Mouse (Mus musculus): Measurements from ENCODE around the gene Cacnb1. TPM values are rescaled to one million over a fixed set of nuclear protein-coding genes. Genes with fewer than 3 reads are reported as not detected.

Cacnb1 gene
- 100 to 1,000 TPM; 150 TPM for total RNA-seq (2021)
- long read RNA-seq, experiment 1, transcript Cacnb1-205 (13 exons, 1,745 nt), result minor isoform, 19 of 79 reads
- long read RNA-seq, experiment 1, transcript Cacnb1-201 (14 exons, 3,396 nt), result major isoform, 26 of 79 reads
- long read RNA-seq, experiment 1, partial matches to known transcripts, result 6 of 79 reads
- long read RNA-seq, experiment 1, other reads (novel, unspliced or antisense), result 28 of 79 reads
- long read RNA-seq, experiment 2, transcript Cacnb1-205 (13 exons, 1,745 nt), result minor isoform, 13 of 72 reads
- long read RNA-seq, experiment 2, transcript Cacnb1-201 (14 exons, 3,396 nt), result major isoform, 25 of 72 reads
- long read RNA-seq, experiment 2, partial matches to known transcripts, result 3 of 72 reads
- long read RNA-seq, experiment 2, other reads (novel, unspliced or antisense), result 29 of 72 reads

- intact Hi-C loops (cut with DNase I), result no loop called here
- no peak for DNase-seq (ENCODE audit: low spot score in 2 of 2)
These were observed at the start of gene Cacnb1 for GRCm38 (mm10) chr11:98022555-98023371. Gene Cacnb1, minus strand, starts transcription at chr11:98023034.

GRCm38 (mm10) chr11:98067255-98067654, 44.4 kb upstream of the Cacnb1 start:
- no peak for DNase-seq (ENCODE audit: low spot score in 2 of 2)
- intact Hi-C loops (cut with DNase I), result no loop called here

GRCm38 (mm10) chr11:98066201-98066600, 43.4 kb upstream of the Cacnb1 start:
- DNase-seq (ENCODE audit: low spot score in 2 of 2), result no peak
- intact Hi-C loops (cut with DNase I), result no loop called here

- peak in 1 of 2 experiments; percentile 54 for DNase-seq (ENCODE audit: low spot score in 2 of 2)
- intact Hi-C loops (cut with DNase I), result no loop called here
These were observed 39.2 kb upstream of the Cacnb1 start for GRCm38 (mm10) chr11:98061904-98062562.

DNA sequence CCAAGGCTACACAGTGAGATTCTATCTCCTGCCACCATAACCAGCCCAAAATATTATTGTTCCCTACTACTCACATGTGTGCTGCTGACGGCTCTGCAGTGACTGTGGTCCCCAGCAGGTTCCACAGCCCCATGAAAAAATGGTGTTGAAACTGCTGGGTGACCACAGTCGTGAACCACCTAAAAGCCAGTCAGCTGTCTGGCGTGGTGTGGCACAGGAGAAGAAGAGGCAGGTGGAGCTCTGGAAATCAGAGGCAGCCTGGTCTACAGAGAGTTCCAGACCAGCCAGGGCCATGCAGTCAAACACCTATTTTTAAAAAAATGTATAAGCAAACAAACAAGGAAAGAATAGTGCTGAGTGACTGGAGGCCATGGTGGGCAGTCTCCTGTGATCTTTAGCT, 38.6 kb upstream of the Cacnb1 start:
- intact Hi-C loops (cut with DNase I), result no loop called here
- DNase-seq (ENCODE audit: low spot score in 2 of 2), result no peak

- peak in 1 of 2 experiments; percentile 29 for DNase-seq (ENCODE audit: low spot score in 2 of 2)
- intact Hi-C loops (cut with DNase I), result no loop called here
These were observed 37.4 kb upstream of the Cacnb1 start for GRCm38 (mm10) chr11:98060104-98060692.

- intact Hi-C loops (cut with DNase I), result no loop called here
- DNase-seq (ENCODE audit: low spot score in 2 of 2), result no peak
These were observed 36.8 kb upstream of the Cacnb1 start for GRCm38 (mm10) chr11:98059662-98060061.

GRCm38 (mm10) chr11:98057998-98058397, 35.2 kb upstream of the Cacnb1 start:
- intact Hi-C loops (cut with DNase I), result no loop called here
- peak in 1 of 2 experiments; percentile 58 for DNase-seq (ENCODE audit: low spot score in 2 of 2)

- DNase-seq (ENCODE audit: low spot score in 2 of 2), result no peak
- intact Hi-C loops (cut with DNase I), result no loop called here
These were observed 34.6 kb upstream of the Cacnb1 start for GRCm38 (mm10) chr11:98057466-98057865.

GRCm38 (mm10) chr11:98052989-98053834, 30.4 kb upstream of the Cacnb1 start, which contains the start of gene Stac2:
Gene Stac2, minus strand, starts transcription at chr11:98053462.
- intact Hi-C loops (cut with DNase I), result no loop called here
- peak in 1 of 2 experiments; percentile 67 for DNase-seq (ENCODE audit: low spot score in 2 of 2)

- intact Hi-C loops (cut with DNase I), result no loop called here
- no peak for DNase-seq (ENCODE audit: low spot score in 2 of 2)
These were observed 29.5 kb upstream of the Cacnb1 start for GRCm38 (mm10) chr11:98052129-98052988.

DNA sequence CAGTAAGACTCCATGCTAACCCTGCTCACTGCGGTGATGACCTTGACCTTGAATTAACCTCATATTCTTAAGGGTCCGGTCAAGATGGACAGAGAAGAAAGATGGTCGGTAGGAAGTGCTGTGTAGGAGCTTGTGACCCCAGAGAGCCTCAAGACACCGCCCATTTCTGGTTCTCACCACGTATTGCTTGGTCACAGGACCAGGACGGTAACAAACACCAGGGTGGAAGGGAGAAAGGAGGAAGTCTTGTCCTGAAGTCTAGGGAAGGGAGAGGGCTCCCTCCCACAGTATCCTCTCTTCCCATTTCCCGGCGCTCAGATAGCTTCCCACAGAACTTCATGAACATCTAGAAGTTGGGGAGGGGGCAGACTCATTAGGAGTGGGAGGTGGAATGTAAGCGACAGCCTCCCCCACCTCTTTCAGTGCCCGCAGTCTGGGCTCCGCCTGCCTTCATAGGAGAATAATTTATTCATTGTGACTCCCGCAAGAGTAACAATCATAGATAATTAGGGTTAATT, 28.8 kb upstream of the Cacnb1 start:
- DNase-seq (ENCODE audit: low spot score in 2 of 2), result no peak
- intact Hi-C loops (cut with DNase I), result no loop called here

GRCm38 (mm10) chr11:98050940-98051339, 28.1 kb upstream of the Cacnb1 start:
- intact Hi-C loops (cut with DNase I), result no loop called here
- DNase-seq (ENCODE audit: low spot score in 2 of 2), result no peak

- intact Hi-C loops (cut with DNase I), result no loop called here
- DNase-seq (ENCODE audit: low spot score in 2 of 2), result no peak
These were observed 27.6 kb upstream of the Cacnb1 start for GRCm38 (mm10) chr11:98050520-98050815.

- intact Hi-C loops (cut with DNase I), result no loop called here
- DNase-seq (ENCODE audit: low spot score in 2 of 2), result no peak
These were observed 27.1 kb upstream of the Cacnb1 start for GRCm38 (mm10) chr11:98049672-98050519.

- DNase-seq (ENCODE audit: low spot score in 2 of 2), result peak in 1 of 2 experiments; percentile 54
These were observed 24.9 kb upstream of the Cacnb1 start for GRCm38 (mm10) chr11:98047745-98048144.

GRCm38 (mm10) chr11:98046466-98046865, 23.6 kb upstream of the Cacnb1 start:
- intact Hi-C loops (cut with DNase I), result no loop called here

More at GRCm38 (mm10) chr11:98047745-98048144, 24.9 kb upstream of the Cacnb1 start:
- intact Hi-C loops (cut with DNase I), result no loop called here

More at GRCm38 (mm10) chr11:98046466-98046865, 23.6 kb upstream of the Cacnb1 start:
- no peak for DNase-seq (ENCODE audit: low spot score in 2 of 2)
